Mouse (Mus musculus): ENCODE measurements at regions not wholly inside any gene's neighbourhood (a gene's known extent, or its start where the extent isn't known, plus 50 kb on each side); places are given as distances from the start of the nearest gene placed in this dataset.

DNA sequence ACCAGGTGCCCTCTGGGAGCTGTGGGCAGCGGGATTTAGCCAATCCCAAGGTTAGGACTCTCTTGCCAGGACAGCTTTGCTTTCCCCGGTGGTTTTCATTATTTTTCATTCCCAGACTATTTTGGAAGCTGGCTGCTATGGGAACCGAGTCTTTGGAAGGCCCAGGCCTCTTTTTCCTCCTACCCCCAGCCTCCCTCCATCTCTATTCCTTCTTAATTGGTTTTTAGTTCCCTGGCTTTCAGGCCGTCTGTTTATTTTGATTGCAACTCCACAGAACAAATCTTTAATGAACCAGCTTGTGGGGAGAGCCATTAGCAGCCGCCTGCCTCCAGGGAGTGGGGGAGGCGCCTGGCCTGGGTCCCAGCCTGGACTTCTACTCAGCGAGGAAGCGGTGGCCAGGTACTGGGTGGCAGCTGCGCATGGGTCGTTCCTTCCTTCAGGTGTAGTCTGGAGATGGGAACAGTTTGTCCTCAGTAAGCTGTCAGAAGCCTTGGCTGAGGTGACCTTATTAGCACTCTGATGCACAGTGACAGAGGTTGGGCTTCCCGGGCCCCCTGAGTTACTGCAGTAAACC is 91.0 kb upstream of the Haao start:
- H3K27ac ChIP-seq (ENCODE audit: insufficient read depth, low read length), result 0 out of 2 replicates have a peak overlapping the region, but pooled peaks have one; percentile 30
- 50% methylated on average over 11 of the region's 11 CpGs for WGBS
- TF ChIP-seq POLR2A (IDR thresholded peaks at IDR 0.05; ENCODE audit: borderline replicate concordance, insufficient read depth, low read length) (no peak), CTCF (IDR thresholded peaks at IDR 0.05; ENCODE audit: borderline replicate concordance, insufficient read depth, low read depth, low read length) (no peak)
- peak; percentile 51 to 67 for DNase-seq
- H3K4me1 ChIP-seq (ENCODE audit: control insufficient read depth, insufficient read depth, low read length), result peaks cover 3% of the 10 kb centered on the region; the same call in 1 of the 2 replicates
- no peak overlapping the region for H3K4me3 ChIP-seq (replicated peaks; ENCODE audit: insufficient read depth, low read depth, low read length)
- H3K27me3 ChIP-seq (ENCODE audit: control insufficient read depth, insufficient read depth, low read length), result no peaks in the 10 kb centered on the region; the same call in 1 of the 2 replicates

DNA sequence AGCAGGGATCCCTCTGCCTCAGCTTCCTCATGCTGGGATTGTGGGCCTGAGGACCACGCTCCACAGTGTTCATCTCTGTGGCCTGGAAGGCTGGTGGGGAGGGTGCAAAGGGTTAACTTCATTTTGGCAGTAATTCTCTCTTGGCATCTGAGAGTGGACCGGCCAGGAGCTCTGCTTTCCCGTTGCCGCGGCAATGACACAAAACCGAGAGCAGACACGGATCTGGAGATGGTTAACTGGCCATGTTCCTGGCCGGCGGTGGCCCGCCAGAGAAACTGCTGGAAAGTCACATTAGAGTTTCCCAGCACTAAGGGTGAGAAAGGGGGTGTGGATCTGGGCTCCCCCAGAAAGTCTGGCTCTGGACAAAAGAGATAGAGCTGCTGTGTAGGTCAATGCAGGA is 89.8 kb upstream of the Haao start:
- WGBS, result 20% methylated on average over 10 of the region's 10 CpGs
- no peak overlapping the region for H3K27ac ChIP-seq (ENCODE audit: insufficient read depth, low read length)
- peak in 1 of 2 experiments; percentile 53 for DNase-seq
- H3K27me3 ChIP-seq (ENCODE audit: control insufficient read depth, insufficient read depth, low read length), result no peaks in the 10 kb centered on the region; the same call in 1 of the 2 replicates
- TF ChIP-seq CTCF (IDR thresholded peaks at IDR 0.05; ENCODE audit: borderline replicate concordance, insufficient read depth, low read depth, low read length) (no peak), POLR2A (IDR thresholded peaks at IDR 0.05; ENCODE audit: borderline replicate concordance, insufficient read depth, low read length) (no peak)
- peaks cover 3% of the 10 kb centered on the region; the same call in 1 of the 2 replicates for H3K4me1 ChIP-seq (ENCODE audit: control insufficient read depth, insufficient read depth, low read length)
- H3K4me3 ChIP-seq (replicated peaks; ENCODE audit: insufficient read depth, low read depth, low read length), result no peak overlapping the region

DNA sequence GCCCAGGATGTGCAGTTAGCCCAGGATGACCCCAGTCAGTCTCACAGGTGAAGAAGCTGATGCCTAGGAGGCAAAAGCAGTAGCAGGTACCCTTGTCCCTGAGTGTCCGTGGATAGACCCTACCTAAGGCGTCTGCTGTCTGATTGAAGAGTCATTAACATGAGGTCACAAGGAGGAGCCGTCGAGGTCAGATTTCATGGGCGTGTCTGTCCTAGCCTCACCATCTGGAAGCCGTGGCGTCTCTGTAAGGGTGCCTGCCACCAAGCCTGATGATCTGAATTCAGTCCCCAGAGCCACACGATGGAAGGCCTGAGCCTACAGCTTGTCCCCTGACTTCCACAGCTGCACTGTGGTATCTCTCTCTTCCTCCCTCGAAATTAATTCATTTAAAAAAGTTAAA is 88.9 kb upstream of the Haao start:
- no peak for TF ChIP-seq POLR2A (IDR thresholded peaks at IDR 0.05; ENCODE audit: borderline replicate concordance, insufficient read depth, low read length)
- TF ChIP-seq CTCF (IDR thresholded peaks at IDR 0.05; ENCODE audit: borderline replicate concordance, insufficient read depth, low read depth, low read length), result no peak
- H3K4me1 ChIP-seq (ENCODE audit: control insufficient read depth, insufficient read depth, low read length), result peaks cover 3% of the 10 kb centered on the region; the same call in 1 of the 2 replicates
- H3K27me3 ChIP-seq (ENCODE audit: control insufficient read depth, insufficient read depth, low read length), result no peaks in the 10 kb centered on the region; the same call in 1 of the 2 replicates
- WGBS, result 83% methylated on average over 9 of the region's 9 CpGs
- no peak overlapping the region for H3K27ac ChIP-seq (ENCODE audit: insufficient read depth, low read length)
- DNase-seq, result no peak
- H3K4me3 ChIP-seq (replicated peaks; ENCODE audit: insufficient read depth, low read depth, low read length), result no peak overlapping the region

DNA sequence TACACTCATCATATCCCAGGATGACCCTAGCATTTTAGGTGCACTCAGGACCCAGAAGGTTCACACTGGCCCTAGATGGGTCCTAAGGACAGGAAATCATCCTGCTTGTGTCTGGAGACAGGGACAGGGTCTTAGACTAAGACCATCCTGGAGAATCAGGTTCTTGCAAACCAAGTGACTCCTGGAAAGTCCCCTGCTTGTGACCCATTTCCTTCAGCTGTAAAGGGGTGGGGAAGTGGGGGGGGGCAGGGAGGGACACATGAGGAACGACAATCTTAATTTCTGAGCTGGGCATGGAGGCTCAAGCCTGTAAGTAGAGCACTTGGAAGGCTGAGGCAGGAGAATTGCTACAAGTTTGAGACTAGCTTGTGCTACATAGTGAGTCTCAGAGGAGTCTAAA is 88.2 kb upstream of the Haao start:
- TF ChIP-seq CTCF (IDR thresholded peaks at IDR 0.05; ENCODE audit: borderline replicate concordance, insufficient read depth, low read depth, low read length) (no peak), POLR2A (IDR thresholded peaks at IDR 0.05; ENCODE audit: borderline replicate concordance, insufficient read depth, low read length) (no peak)
- Histone ChIP-seq H3K27me3 (ENCODE audit: control insufficient read depth, insufficient read depth, low read length) (no peaks in the 10 kb centered on the region; the same call in 1 of the 2 replicates), H3K4me1 (ENCODE audit: control insufficient read depth, insufficient read depth, low read length) (peaks cover 3% of the 10 kb centered on the region; the same call in 1 of the 2 replicates), H3K27ac (ENCODE audit: insufficient read depth, low read length) (no peak overlapping the region), H3K4me3 (replicated peaks; ENCODE audit: insufficient read depth, low read depth, low read length) (no peak overlapping the region)
- 68% methylated on average over 1 of the region's 1 CpGs for WGBS
- DNase-seq, result no peak

DNA sequence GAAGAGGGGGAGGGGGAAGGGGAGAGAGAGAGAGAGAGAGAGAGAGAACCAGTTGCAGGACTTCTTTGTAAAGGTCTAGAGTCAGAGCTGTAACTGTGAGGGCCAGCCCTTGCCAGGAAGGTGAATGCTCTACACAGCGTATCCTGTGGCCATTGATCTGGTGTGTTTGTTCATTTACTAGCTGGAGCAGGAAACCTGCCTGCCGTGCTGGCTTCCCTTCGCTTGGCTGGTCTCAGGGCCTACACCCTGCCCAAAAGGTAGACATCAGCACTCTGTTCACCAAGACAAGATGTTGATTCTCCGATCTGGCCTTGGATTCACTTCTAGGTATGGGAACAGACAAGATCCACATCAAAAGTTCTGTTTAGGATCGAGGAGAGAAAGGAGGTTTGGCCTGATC is 87.5 kb upstream of the Haao start:
- 88% methylated on average over 5 of the region's 5 CpGs for WGBS
- no peak overlapping the region for H3K27ac ChIP-seq (ENCODE audit: insufficient read depth, low read length)
- no peaks in the 10 kb centered on the region; the same call in 1 of the 2 replicates for H3K27me3 ChIP-seq (ENCODE audit: control insufficient read depth, insufficient read depth, low read length)
- DNase-seq, result no peak
- peaks cover 3% of the 10 kb centered on the region; the same call in 1 of the 2 replicates for H3K4me1 ChIP-seq (ENCODE audit: control insufficient read depth, insufficient read depth, low read length)
- no peak overlapping the region for H3K4me3 ChIP-seq (replicated peaks; ENCODE audit: insufficient read depth, low read depth, low read length)
- TF ChIP-seq POLR2A (IDR thresholded peaks at IDR 0.05; ENCODE audit: borderline replicate concordance, insufficient read depth, low read length) (no peak), CTCF (IDR thresholded peaks at IDR 0.05; ENCODE audit: borderline replicate concordance, insufficient read depth, low read depth, low read length) (no peak)

DNA sequence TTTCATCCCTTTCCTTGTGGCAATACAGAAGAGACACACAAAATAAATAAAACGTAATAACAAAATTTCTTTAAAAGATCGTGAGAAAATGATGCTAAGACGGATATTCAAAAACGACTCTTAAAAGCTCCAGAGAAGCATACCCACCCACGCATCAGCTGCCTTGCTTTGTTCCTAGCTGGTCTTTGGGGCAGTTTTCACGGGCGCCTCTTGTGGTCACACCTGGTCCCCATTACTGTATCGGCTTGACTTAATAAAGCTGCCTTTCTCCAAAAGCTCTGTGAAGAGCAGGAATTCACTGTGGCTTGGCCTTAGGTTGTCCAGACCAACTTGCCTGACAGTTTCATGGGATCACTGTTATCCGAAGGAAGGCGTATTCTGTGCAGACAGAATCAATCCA is 86.0 kb upstream of the Haao start:
- TF ChIP-seq POLR2A (IDR thresholded peaks at IDR 0.05; ENCODE audit: borderline replicate concordance, insufficient read depth, low read length) (no peak), CTCF (IDR thresholded peaks at IDR 0.05; ENCODE audit: borderline replicate concordance, insufficient read depth, low read depth, low read length) (no peak)
- Histone ChIP-seq H3K4me3 (replicated peaks; ENCODE audit: insufficient read depth, low read depth, low read length) (no peak overlapping the region), H3K4me1 (ENCODE audit: control insufficient read depth, insufficient read depth, low read length) (peaks cover 3% of the 10 kb centered on the region; the same call in 1 of the 2 replicates), H3K27ac (ENCODE audit: insufficient read depth, low read length) (no peak overlapping the region), H3K27me3 (ENCODE audit: control insufficient read depth, insufficient read depth, low read length) (no peaks in the 10 kb centered on the region; the same call in 1 of the 2 replicates)
- 91% methylated on average over 10 of the region's 10 CpGs for WGBS
- no peak for DNase-seq

DNA sequence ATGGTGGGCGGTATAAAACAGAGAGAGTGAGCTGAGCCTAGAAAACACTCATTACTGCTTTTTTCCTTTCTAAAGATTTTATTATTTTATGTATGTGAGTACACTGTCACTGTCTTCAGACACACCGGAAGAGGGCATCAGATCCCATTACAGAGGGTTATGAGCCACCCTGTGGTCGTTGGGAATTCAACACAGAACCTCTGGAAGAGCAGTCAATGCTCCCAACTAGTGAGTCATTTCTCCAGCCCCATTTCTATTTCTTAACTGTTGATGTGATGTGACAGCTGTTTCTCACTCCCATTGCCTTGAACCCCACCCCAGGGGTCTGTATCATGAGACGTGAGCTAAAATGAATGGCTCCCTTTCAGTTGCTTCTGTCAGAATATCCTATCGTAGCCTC is 82.6 kb upstream of the Haao start:
- TF ChIP-seq CTCF (IDR thresholded peaks at IDR 0.05; ENCODE audit: borderline replicate concordance, insufficient read depth, low read depth, low read length) (no peak), POLR2A (IDR thresholded peaks at IDR 0.05; ENCODE audit: borderline replicate concordance, insufficient read depth, low read length) (no peak)
- H3K4me1 ChIP-seq (ENCODE audit: control insufficient read depth, insufficient read depth, low read length), result no peaks in the 10 kb centered on the region
- no peaks in the 10 kb centered on the region for H3K27me3 ChIP-seq (ENCODE audit: control insufficient read depth, insufficient read depth, low read length)
- no peak overlapping the region for H3K4me3 ChIP-seq (replicated peaks; ENCODE audit: insufficient read depth, low read depth, low read length)
- DNase-seq, result no peak
- WGBS, result 77% methylated on average over 5 of the region's 5 CpGs
- H3K27ac ChIP-seq (ENCODE audit: insufficient read depth, low read length), result no peak overlapping the region

DNA sequence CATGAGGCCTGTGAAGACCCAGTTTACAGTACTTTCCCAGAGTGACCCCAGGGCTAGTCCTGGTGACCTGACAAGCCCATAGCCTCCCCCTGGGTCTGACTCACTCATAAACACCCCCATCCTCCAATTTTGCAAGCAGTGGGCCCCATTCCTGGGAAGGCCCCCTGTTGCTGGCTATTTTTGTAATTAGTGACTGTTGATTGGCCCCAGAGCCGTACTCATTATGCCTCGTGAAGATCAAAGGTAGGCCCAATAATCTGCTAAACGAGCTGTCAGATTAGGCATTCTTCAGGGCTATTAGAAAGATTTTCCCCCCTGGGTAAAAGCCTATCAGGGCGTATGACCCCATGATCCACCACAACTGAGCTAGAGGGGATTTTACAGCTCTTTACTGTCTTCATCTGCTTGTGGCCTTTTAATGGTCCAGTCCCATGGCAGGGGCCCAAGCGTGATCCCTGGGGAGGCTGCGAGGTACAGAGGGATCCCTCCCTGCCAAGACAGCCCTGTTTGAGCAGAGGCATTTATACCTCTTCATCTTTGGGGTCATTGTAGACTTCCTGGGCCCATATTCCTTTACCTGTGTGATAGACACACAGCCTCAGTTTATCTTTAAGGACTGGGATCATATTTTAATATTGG is 80.1 kb upstream of the Haao start:
- TF ChIP-seq CTCF (IDR thresholded peaks at IDR 0.05; ENCODE audit: borderline replicate concordance, insufficient read depth, low read depth, low read length) (no peak), POLR2A (IDR thresholded peaks at IDR 0.05; ENCODE audit: borderline replicate concordance, insufficient read depth, low read length) (no peak)
- WGBS, result 62% methylated on average over 6 of the region's 6 CpGs
- Histone ChIP-seq H3K4me1 (ENCODE audit: control insufficient read depth, insufficient read depth, low read length) (no peaks in the 10 kb centered on the region), H3K27ac (ENCODE audit: insufficient read depth, low read length) (no peak overlapping the region), H3K27me3 (ENCODE audit: control insufficient read depth, insufficient read depth, low read length) (no peaks in the 10 kb centered on the region), H3K4me3 (replicated peaks; ENCODE audit: insufficient read depth, low read depth, low read length) (no peak overlapping the region)
- DNase-seq, result no peak

Data from cerebellum, adult 2 months (tissue).